Mouse (Mus musculus): ENCODE measurements around the gene Rxrb. TPM values are rescaled to one million over a fixed set of nuclear protein-coding genes. Genes with fewer than 3 reads are reported as not detected.
"Not testable (repeated sequence)": the region's sequence is repeated elsewhere in the genome, so short reads cannot be mapped to it uniquely, and the experiment has no call there.

The Rxrb gene
- polyA plus RNA-seq, 1 experiment from 2014 or later = 54.0 TPM

DNA sequence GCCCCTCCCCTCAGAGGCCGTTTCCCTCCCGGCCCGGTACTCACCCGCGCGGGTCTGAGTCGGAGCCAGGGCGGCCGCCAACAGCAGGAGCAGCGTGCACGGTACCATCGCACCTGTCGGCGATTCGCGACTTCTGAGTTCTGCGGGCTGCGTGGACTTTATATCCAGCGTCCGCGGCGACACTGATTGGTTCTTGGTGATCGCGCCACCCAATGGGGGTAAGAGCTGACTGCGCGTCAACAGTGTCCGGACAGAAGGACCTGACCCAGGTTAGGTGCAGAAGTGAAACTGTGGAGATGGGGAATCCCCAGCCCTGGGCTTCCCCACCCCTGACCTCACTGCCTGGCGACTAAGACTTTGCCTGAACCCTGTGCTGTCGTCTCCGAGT is 31.5 kb upstream of the Rxrb start, which contains the start of gene H2-K1:
Gene H2-K1, minus strand, starts transcription at position 198 of the 388 bp plus-strand sequence.
- Histone ChIP-seq H3K4me3 (ENCODE audit: low read depth, low read length) (peak within 1 kb of the TSS; percentile 45), H3K36me3 (ENCODE audit: control insufficient read depth, insufficient read depth, low read length) (no peaks in the 10 kb centered on the region), H3K9ac (ENCODE audit: low read depth, low read length) (peak within 1 kb of the TSS; percentile 57), H3K27me3 (ENCODE audit: control insufficient read depth, insufficient read depth, low read depth, low read length) (peaks cover 13% of the 10 kb centered on the region; the same call in 1 of the 2 replicates), H3K4me1 (ENCODE audit: control insufficient read depth, insufficient read depth, low read length) (peaks cover 4% of the 10 kb centered on the region; the same call in 1 of the 2 replicates), H3K9me3 (replicated peaks; ENCODE audit: control insufficient read depth, low read length, poor library complexity, severe bottlenecking) (no peaks in the 10 kb centered on the region), H3K4me2 (ENCODE audit: low read length) (peak within 1 kb of the TSS; percentile 67), H3K27ac (ENCODE audit: low read length) (no peak within 1 kb of the TSS)
- WGBS = under 1% methylated on average over 28 of the region's 30 CpGs
- ATAC-seq = peak; percentile 73; the same call in 1 of the 2 replicates

DNA sequence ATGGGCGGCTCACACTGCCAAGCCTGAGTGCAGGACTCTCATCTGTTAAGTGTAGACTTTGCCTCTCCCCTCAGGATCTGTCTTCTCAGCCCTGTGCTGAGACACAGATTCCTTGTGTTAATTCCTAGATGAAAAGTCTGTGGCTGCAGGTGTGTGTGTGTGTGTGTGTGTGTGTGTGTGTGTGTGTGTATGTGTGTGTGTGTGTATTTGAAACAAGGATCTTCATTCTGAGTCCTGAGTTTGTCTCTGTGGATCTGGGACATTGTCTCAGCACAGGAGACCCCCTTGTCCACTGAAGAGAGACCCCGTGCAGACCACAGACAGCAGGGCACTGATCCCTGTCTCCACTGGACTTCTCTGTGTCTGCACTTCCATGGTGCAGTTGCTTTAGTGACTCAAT is 30.8 kb upstream of the Rxrb start:
- H3K4me1 ChIP-seq (ENCODE audit: control insufficient read depth, insufficient read depth, low read length); H3K9me3 ChIP-seq (replicated peaks; ENCODE audit: control insufficient read depth, low read length, poor library complexity, severe bottlenecking); H3K9ac ChIP-seq (ENCODE audit: low read depth, low read length); H3K36me3 ChIP-seq (ENCODE audit: control insufficient read depth, insufficient read depth, low read length); H3K4me2 ChIP-seq (ENCODE audit: low read length); H3K27ac ChIP-seq (ENCODE audit: low read length); H3K4me3 ChIP-seq (ENCODE audit: low read depth, low read length); ATAC-seq: not testable (repeated sequence)
- WGBS = 57% methylated on average over 2 of the region's 2 CpGs
- H3K27me3 ChIP-seq (ENCODE audit: control insufficient read depth, insufficient read depth, low read depth, low read length) = peaks cover 13% of the 10 kb centered on the region; the same call in 1 of the 2 replicates

DNA sequence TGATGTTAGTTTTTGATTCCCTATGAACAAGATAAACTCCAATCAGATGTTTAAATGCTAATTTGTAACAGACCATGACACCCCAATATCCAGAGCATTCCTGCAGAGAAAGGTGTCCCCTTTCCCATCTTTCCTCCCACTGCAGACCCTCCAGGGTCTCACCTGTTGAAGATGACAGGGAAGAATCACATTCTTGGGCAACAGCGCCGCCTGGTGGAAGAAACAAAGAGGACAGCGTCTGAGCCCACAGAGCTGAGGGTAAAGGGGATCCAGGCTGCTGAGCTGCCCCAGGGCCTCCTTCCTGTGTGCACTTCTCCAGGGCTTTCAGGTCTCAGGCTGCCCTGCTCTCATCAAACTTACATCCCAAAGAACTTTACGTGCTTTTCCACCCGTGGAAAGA is 28.2 kb upstream of the Rxrb start:
- WGBS = 0% methylated on average over 5 of the region's 5 CpGs
- H3K27me3 ChIP-seq (ENCODE audit: control insufficient read depth, insufficient read depth, low read depth, low read length) = peaks cover 13% of the 10 kb centered on the region; the same call in 1 of the 2 replicates
- no peak overlapping the region for H3K4me2 ChIP-seq (ENCODE audit: low read length)
- no peak overlapping the region for H3K27ac ChIP-seq (ENCODE audit: low read length)
- ATAC-seq = no peak
- H3K9me3 ChIP-seq (replicated peaks; ENCODE audit: control insufficient read depth, low read length, poor library complexity, severe bottlenecking) = no peaks in the 10 kb centered on the region
- H3K36me3 ChIP-seq (ENCODE audit: control insufficient read depth, insufficient read depth, low read length) = no peaks in the 10 kb centered on the region
- H3K4me1 ChIP-seq (ENCODE audit: control insufficient read depth, insufficient read depth, low read length) = peaks cover 4% of the 10 kb centered on the region; the same call in 1 of the 2 replicates
- no peak overlapping the region for H3K9ac ChIP-seq (ENCODE audit: low read depth, low read length)
- no peak overlapping the region for H3K4me3 ChIP-seq (ENCODE audit: low read depth, low read length)

DNA sequence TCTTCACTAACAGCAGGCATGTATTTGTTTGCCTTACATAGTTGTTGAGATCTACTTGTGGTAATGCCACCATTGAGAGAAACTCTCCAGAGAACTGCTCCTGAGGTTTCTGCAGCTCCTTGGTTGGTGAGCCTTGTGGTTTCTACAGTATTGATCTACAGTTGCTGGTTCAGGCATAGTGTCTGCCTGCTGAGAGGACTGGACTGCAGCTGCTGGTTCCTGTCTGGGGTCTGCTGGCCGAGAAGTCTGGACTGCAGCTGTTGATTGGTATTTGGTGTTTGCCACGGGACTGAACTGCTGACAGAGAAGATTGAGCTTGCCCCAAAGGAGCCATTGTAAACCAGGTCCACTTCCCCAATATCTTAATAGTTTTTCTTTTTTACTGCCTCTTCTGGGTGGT is 25.0 kb upstream of the Rxrb start:
- H3K4me2 ChIP-seq (ENCODE audit: low read length) = no peak overlapping the region
- no peaks in the 10 kb centered on the region for H3K9me3 ChIP-seq (replicated peaks; ENCODE audit: control insufficient read depth, low read length, poor library complexity, severe bottlenecking)
- 69% methylated on average over 2 of the region's 2 CpGs for WGBS
- H3K4me1 ChIP-seq (ENCODE audit: control insufficient read depth, insufficient read depth, low read length) = no peaks in the 10 kb centered on the region
- no peaks in the 10 kb centered on the region for H3K36me3 ChIP-seq (ENCODE audit: control insufficient read depth, insufficient read depth, low read length)
- no peaks in the 10 kb centered on the region; the same call in 1 of the 2 replicates for H3K27me3 ChIP-seq (ENCODE audit: control insufficient read depth, insufficient read depth, low read depth, low read length)
- no peak for ATAC-seq
- H3K9ac ChIP-seq (ENCODE audit: low read depth, low read length) = no peak overlapping the region
- H3K27ac ChIP-seq (ENCODE audit: low read length) = no peak overlapping the region
- no peak overlapping the region for H3K4me3 ChIP-seq (ENCODE audit: low read depth, low read length)

DNA sequence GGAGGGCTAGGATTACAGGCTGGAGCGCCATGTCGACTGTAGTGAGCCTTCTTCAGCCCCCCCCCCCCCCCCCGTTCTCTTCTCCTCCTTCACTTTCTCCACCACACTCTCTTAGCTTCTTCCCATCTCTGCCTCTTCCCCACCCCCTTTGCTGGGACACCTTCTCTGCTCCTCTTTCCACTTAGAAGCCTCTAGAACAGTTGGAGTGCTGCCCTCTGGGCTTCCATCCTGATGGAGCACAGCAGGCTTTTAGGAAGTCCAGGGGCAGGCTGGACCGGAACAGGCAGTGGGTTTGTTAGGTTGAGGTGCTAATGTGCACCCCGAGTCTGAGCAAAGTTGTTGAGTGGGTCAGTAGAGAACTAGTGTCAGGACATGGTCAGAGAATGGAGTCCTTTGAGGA is 21.5 kb upstream of the Rxrb start:
- Histone ChIP-seq H3K4me2 (ENCODE audit: low read length) (no peak overlapping the region), H3K9me3 (replicated peaks; ENCODE audit: control insufficient read depth, low read length, poor library complexity, severe bottlenecking) (no peaks in the 10 kb centered on the region), H3K4me3 (ENCODE audit: low read depth, low read length) (no peak overlapping the region), H3K36me3 (ENCODE audit: control insufficient read depth, insufficient read depth, low read length) (no peaks in the 10 kb centered on the region), H3K27me3 (ENCODE audit: control insufficient read depth, insufficient read depth, low read depth, low read length) (no peaks in the 10 kb centered on the region), H3K9ac (ENCODE audit: low read depth, low read length) (no peak overlapping the region), H3K27ac (ENCODE audit: low read length) (no peak overlapping the region), H3K4me1 (ENCODE audit: control insufficient read depth, insufficient read depth, low read length) (no peaks in the 10 kb centered on the region)
- 90% methylated on average over 5 of the region's 5 CpGs for WGBS
- ATAC-seq = no peak

DNA sequence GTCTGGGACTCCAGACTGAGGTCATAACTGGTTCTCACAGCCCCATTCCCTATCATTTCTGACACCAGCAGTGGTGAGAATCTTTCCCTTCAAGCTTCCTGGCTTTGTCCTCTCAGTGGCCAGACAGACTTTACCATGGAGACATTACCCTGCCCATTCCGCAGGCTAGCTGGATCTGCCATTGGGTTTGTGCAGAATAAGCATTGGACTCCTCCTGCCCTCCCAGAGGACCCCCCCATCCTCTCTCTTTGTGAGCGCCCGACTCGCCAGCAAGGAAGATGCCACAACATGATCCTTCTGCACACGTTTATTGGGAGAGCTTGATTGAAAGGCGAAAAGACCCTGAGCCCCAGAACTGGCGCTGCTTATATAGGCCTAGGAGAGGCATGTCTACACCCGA is 18.2 kb upstream of the Rxrb start:
- H3K4me3 ChIP-seq (ENCODE audit: low read depth, low read length) = no peak overlapping the region
- H3K9ac ChIP-seq (ENCODE audit: low read depth, low read length) = no peak overlapping the region
- ATAC-seq = no peak
- no peaks in the 10 kb centered on the region for H3K9me3 ChIP-seq (replicated peaks; ENCODE audit: control insufficient read depth, low read length, poor library complexity, severe bottlenecking)
- no peaks in the 10 kb centered on the region for H3K4me1 ChIP-seq (ENCODE audit: control insufficient read depth, insufficient read depth, low read length)
- H3K36me3 ChIP-seq (ENCODE audit: control insufficient read depth, insufficient read depth, low read length) = no peaks in the 10 kb centered on the region
- 93% methylated on average over 8 of the region's 8 CpGs for WGBS
- no peaks in the 10 kb centered on the region for H3K27me3 ChIP-seq (ENCODE audit: control insufficient read depth, insufficient read depth, low read depth, low read length)
- H3K27ac ChIP-seq (ENCODE audit: low read length) = no peak overlapping the region
- H3K4me2 ChIP-seq (ENCODE audit: low read length) = no peak overlapping the region

DNA sequence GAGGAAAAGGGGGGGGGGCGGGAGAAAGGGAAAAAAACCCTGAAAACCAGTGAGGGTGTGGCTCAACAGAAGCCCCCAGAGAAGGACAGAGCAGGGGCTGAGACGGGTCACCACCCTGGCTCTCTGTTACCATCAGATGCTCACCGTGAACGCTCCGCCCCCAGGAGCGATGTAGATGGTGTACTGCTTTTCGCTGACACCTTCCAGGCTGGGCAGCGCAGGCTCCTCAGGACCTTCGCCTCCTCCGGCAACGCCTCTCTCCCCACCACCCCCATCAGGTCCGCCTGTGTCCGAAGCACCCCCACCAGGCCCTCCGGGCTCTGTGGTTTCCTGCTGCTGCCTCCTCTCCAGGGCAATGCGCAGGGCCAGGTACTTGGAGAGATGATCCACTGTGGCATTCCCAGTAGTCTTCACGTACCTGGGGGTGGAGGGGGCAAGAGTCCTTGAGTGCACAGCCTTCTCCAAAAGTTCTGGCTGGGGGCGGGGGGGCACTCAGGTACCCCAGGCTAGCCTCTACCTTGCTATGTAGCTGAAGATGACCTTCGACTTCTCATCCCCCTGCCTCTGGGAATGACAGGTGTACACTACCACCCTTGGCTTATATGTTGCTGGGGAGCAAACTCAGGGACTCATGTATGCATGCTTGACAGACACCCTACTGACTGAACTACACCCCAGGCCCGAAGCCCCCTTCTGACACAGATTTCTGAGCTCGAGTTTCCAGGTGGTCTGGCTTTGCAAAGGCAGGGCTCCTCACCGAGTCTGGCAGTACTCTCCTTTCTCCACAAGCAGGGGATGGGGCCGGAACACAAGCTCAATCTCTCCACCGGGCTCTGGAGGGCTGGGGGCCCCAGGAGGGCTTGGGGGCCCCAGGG is 9.8 kb upstream of the Rxrb start:
- Histone ChIP-seq H3K4me3 (ENCODE audit: low read depth, low read length) (no peak overlapping the region), H3K4me2 (ENCODE audit: low read length) (no peak overlapping the region), H3K4me1 (ENCODE audit: control insufficient read depth, insufficient read depth, low read length) (peaks cover 26% of the 10 kb centered on the region), H3K27ac (ENCODE audit: low read length) (no peak overlapping the region), H3K9me3 (replicated peaks; ENCODE audit: control insufficient read depth, low read length, poor library complexity, severe bottlenecking) (no peaks in the 10 kb centered on the region), H3K27me3 (ENCODE audit: control insufficient read depth, insufficient read depth, low read depth, low read length) (no peaks in the 10 kb centered on the region), H3K9ac (ENCODE audit: low read depth, low read length) (no peak overlapping the region), H3K36me3 (ENCODE audit: control insufficient read depth, insufficient read depth, low read length) (peaks cover 9% of the 10 kb centered on the region; the same call in 1 of the 2 replicates)
- no peak for ATAC-seq
- WGBS = 96% methylated on average over 23 of the region's 23 CpGs

DNA sequence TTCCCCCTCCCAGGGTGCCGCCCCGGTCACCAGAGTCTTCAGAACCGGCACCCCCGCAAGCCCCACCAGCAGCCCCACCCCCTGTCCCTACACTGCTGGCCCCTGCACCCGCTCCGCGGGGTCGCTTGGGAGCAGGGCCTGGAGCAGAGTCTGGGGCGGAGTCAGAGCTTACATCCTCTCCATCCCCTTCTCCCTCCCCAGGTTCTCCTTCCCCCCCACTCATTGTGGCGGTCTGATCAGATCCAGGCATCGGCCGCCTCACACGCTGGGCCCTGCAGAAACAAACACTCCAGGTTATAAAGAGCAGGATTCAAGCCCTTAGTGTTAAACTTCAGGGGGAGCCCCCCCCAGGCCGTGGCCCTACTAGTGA is 9.2 kb upstream of the Rxrb start:
- Histone ChIP-seq H3K27me3 (ENCODE audit: control insufficient read depth, insufficient read depth, low read depth, low read length) (no peaks in the 10 kb centered on the region), H3K4me3 (ENCODE audit: low read depth, low read length) (no peak overlapping the region), H3K4me2 (ENCODE audit: low read length) (no peak overlapping the region), H3K9me3 (replicated peaks; ENCODE audit: control insufficient read depth, low read length, poor library complexity, severe bottlenecking) (no peaks in the 10 kb centered on the region), H3K27ac (ENCODE audit: low read length) (no peak overlapping the region), H3K36me3 (ENCODE audit: control insufficient read depth, insufficient read depth, low read length) (peaks cover 9% of the 10 kb centered on the region; the same call in 1 of the 2 replicates), H3K4me1 (ENCODE audit: control insufficient read depth, insufficient read depth, low read length) (peaks cover 32% of the 10 kb centered on the region), H3K9ac (ENCODE audit: low read depth, low read length) (no peak overlapping the region)
- ATAC-seq = no peak
- WGBS = 92% methylated on average over 13 of the region's 14 CpGs

DNA sequence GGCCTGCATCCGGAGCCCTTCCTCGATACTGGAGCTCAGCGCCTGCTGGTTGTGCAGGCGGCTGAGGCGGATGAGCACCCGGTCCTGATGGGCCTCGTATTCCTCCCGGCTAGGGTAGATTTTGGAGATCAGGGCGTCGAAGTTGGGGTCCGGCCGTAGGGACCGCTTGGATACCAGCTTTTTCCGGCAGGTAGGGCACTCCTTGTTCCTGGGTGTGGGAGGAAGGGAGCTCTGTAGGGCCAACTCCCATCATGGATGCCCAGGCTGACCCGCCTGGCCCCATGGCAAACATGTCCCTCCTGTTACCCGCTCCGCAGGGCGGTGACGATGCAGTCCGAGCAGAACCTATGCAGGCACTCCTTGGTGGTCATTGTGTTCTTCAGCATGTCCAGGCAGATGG is 8.6 kb upstream of the Rxrb start:
- peaks cover 9% of the 10 kb centered on the region; the same call in 1 of the 2 replicates for H3K36me3 ChIP-seq (ENCODE audit: control insufficient read depth, insufficient read depth, low read length)
- peaks cover 33% of the 10 kb centered on the region for H3K4me1 ChIP-seq (ENCODE audit: control insufficient read depth, insufficient read depth, low read length)
- no peak overlapping the region for H3K27ac ChIP-seq (ENCODE audit: low read length)
- H3K27me3 ChIP-seq (ENCODE audit: control insufficient read depth, insufficient read depth, low read depth, low read length) = no peaks in the 10 kb centered on the region
- 97% methylated on average over 20 of the region's 20 CpGs for WGBS
- no peak overlapping the region; the same call in 1 of the 2 replicates for H3K4me2 ChIP-seq (ENCODE audit: low read length)
- H3K4me3 ChIP-seq (ENCODE audit: low read depth, low read length) = no peak overlapping the region
- H3K9ac ChIP-seq (ENCODE audit: low read depth, low read length) = no peak overlapping the region
- no peaks in the 10 kb centered on the region for H3K9me3 ChIP-seq (replicated peaks; ENCODE audit: control insufficient read depth, low read length, poor library complexity, severe bottlenecking)
- ATAC-seq = no peak
